Mouse (Mus musculus) kidney, adult 2 months (tissue): ENCODE measurements around the gene Krt75.

Source experiments
- CTCF ChIP-seq: fragments of 200-500 bp; conservative IDR thresholded peaks from 2 replicates; pipeline ENCODE4 v1.5.1; 2011; ENCODE audit warnings: low read depth, mild to moderate bottlenecking, control low read depth, low read length, moderate library complexity, mixed read lengths; ENCODE audit not compliant: insufficient read depth, insufficient read length
- POLR2A ChIP-seq: fragments of 200-500 bp; IDR thresholded peaks from one replicate; pipeline ENCODE4 v1.6.1; 2011; ENCODE audit warnings: low read depth, low read length, control low read depth

DNA sequence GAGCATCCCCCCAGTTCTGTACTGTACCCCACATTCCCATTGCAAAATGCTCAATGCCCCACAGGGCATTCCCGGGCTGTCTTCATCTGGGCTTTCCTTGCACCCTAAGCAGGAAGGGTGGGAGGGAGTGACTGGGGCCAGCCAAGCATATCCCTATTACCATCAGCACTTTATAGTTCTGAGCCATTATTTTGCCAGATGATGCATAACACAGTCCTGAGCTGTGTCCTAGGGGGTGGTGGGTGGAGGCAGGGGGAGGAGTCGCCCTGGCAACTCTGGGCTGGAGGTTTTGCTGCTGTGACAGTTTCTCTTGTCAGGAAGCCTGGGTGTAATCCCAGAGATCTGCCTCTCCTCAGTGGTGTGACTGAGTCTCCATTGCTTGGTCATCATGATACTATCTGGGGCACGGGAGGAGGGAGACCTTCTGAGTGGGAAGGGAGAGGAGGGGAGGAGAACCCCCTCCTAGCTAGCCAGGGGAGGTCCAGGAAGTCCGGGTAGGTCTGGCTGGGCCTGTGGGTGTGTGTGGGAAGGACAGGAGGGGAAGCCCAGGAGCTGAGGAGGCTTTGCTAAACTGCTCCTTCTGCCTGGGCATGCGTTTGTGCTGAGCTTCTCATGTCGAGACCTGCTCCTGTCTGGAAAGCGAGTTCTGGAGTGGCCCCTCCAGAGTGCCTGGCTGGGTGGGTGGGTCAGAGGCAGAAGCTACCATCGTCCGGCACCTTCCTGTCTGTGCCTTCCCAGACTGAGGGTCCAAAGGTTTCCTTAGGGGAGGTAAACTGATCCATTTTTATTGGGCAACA lies 37.5 kb downstream of the Krt75 start:
- no peak for TF ChIP-seq CTCF
- no peak for TF ChIP-seq POLR2A
